Mouse (Mus musculus): Measurements from ENCODE around the gene Nqo1.

The Nqo1 gene

DNA sequence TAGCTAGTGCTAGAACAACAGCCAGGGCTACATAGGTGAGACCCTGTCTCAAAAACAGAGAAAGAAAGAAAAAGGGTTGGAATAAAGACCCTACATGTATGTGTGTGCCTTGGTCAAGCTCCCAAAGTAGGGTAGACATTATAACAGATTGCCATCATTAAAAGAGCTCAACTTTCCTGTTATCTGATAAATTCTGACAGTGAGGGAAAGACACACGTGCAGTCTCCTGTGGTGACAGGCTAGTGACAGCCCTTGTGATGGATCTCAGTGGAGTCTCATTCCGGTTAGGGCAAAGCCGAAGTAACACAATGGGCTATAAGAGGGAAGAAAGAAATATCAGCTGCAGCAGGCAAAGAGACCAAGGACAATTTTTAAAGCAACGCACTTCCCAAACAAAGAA lies 1.1 kb upstream of the Nqo1 start:
- DNase-seq: no peak

DNA sequence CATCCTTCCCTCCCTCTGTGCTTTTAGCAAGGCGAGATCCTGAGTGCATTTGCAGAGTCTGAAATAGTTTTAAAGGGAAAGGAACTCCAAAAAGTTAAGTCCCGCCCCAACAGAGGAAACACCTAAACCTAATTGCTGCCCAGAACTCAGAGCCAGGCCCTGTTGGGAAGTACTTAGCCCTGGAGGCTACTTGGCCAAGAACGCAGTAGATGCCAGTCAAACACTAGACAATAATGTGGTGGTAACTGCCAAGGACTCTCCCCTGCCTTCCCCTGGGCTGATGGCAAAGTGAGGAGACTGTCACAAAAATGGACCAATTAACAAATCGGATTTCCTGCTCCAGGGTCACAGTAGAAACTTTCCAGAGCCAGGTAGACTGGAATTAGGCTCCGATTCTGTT lies 1.1 kb downstream of the Nqo1 start:
- no peak for DNase-seq

DNA sequence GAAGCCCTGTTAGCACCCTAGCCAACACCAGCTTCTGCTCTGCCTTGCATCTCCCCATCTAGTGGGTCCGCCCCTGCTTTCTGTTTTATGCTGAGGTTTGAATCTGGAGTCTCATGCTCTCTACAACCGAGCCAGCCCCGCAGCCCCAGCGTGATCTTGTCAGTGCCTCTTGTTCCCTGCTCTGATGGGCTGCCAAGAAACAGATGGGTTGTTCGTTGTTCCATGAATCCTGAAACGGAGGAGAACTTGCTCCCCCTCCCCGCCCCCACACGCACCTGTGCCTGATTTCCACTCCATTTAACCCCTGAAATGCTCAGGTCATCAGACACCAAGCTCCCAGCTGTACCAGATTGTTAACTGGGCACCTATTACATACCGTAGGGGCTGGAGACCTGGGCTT lies 3.5 kb downstream of the Nqo1 start:
- no peak for DNase-seq

DNA sequence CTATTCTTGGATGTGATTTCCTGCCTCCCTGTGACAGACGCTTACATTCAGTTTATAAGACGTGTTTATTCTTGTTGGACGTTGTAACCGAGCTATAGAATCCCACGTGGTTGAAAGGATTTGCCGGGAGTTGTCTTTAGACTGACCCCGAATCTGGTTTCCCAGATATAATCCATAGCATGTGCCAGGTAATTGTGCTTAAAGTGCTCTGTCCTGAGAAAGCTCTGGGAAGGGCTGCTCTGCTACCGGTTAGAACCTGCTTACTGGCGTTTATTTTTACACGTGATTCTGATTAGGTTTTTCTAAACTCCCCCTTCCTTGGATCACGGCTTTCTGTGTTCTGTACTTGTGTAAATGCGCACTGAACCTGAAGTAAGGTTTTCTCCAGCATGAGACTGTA lies 5.3 kb downstream of the Nqo1 start:
- no peak for DNase-seq

DNA sequence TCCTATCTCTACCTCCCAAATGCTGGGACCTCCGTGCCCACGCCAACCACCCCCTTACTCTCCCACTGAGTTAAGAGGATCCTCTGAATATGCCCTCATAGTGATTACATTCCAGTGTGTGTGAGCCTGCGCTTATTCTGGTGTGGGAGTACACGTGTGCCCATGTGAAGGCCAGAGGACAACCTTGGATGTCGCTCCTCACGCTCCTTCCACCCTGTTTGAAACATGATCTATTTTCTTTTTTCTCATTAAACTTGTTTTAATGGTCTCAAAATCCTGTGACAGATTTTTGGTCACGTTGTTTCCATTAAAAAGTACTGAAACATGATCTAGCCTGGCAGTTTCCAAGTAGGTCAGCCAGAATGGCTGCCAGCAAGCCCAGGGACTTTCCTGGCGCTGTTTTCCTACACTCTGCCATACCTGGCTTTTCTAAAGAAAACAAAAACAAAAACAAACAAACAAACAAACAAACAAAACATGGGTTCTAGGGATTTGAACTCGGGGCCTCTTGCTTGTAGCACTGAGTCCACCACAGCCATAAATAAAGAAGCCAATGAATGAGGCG lies 6.8 kb downstream of the Nqo1 start:
- DNase-seq: no peak

DNA sequence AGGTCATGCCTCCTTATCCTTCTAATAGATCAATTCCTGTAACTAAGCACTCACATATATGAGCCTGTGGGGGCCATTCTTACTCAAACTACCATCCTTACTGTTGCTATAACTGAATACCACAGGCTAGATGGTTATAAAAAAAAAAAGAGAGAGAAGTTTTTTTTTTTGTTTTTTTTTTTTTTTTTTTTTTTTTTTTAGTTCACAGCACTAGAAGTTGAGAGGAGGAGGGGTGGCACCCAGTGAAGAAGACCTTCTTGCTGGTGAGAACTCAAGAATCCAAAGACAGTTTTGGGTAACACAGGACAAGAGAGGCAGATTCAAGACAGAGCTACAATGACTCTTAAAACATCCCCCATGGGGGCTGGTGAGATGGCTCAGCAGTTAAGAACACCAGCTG lies 7.6 kb downstream of the Nqo1 start:
- DNase-seq: no peak

DNA sequence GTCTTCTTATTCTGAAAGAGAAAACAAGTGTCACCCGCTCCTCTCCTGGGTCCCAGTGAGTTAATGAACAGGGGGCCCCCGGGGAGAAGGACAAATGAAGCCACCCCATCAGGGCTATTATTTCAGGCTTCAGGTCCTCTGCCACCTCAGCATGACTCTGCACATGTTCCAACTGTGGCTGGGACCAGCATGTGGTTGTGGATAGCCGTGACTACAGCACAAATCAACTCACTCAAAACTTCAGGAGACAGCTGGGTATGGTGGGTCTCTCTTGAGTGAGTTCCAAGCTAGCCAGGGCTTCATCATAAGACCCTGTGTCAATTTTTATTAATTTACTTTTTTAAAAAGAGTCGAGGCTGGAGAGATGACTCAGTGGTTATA lies 11.9 kb downstream of the Nqo1 start:
- DNase-seq: no peak

DNA sequence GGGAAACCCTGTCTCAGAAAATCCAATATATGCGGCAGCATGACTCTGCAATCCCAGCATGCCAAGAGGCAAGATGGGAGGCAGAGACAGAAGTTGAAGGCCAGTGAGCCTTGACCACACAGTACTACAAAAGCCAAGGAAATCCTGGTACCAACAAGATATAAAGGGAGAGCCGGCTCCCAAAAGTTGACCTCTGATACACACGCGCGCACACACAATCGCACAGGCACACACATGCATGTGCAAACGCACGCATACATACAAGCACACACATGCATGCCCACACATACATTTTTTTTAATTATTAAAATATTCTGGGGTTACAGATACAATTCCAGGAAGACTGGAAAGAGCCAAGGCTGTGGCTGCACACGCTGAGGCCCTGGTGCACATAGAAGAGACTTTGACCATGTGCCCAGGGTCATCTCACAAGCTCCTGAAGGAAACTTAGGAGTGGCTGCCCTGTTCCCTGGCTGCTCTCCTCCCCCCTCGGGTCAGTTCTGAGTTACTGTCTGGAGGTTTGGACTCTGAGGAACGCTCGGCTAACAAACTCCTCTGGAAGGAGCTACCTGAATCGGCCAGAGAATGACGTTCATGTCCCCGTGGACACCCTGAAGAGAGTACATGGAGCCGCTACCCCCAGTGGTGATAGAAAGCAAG lies 12.4 kb downstream of the Nqo1 start:
- DNase-seq: no peak

DNA sequence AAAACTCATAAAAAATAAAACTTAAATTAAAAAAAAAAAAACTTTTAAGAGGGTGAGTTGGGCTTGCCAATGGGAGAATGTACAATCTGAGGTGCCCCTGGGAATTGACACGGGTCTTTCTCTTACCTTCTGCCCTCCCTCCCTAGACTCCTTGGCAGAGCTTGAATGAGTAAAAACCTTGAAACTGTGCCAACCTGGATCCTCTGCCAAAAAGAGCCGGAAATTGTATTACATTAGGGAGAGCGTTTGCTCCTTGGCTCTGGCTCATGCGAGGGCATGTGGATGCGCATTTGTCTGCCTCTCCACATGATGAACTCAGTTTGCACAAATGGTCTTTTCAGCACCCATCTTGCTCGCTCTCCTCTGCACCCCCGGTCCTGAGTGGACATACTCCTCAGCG lies 13.4 kb downstream of the Nqo1 start:
- DNase-seq: no peak

DNA sequence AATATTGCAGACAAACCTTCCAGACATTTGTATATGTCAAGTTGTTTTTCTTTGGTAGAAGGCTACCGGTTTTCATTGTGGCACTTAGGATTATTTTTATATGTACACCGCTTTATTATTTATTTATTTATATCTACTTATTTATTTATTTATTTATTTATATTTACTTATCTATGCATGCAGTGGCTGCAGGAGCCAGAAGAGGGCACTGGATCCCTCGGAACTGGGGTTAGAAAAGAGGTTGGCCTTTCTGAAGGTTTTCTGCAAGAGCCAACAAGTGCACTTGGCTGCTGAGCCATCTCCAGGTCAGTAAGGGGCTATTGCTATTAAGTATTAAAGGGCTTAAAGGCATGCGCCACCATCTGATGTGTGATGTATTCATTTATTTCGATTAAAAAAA lies 15.1 kb downstream of the Nqo1 start:
- peak; percentile 12 to 31 for DNase-seq

DNA sequence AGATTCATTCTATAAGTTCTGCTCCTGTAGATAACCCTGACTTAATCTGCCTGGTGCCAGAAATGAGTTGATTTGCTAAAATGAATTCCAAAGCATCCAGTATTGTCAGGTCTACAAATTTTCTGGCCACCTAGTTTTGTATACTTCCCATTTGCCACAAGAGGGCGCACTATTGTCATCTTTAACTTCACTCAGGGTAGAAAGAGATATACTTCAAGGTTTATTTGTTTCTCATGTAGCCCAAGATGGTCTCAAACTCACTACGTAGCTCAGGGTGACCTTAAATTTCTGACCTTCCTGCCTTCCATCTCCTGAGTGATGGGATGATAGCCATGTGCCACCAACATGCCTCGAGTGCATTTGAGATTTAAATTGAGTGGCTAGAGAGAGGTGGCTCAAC lies 16.4 kb downstream of the Nqo1 start:
- DNase-seq: peak; percentile 21 to 27

DNA sequence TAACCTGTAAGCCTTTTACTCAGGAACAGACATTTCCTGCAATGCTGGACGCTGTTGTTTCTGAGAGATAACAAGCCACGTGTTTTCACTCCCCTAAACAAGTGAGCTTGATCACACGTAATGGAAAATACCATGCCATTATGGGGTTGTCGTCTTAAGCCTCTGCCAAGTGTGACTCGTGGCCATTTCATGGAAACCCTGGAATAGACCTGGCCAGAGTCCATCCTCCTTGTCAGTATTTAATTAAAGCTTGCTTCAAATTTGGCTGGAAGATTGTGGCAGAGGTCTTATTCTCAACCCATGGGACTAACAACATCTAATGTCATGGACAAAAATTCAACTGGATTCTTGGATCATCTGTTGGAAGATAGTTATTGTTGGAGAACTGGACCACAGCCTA lies 16.8 kb downstream of the Nqo1 start:
- no peak for DNase-seq

DNA sequence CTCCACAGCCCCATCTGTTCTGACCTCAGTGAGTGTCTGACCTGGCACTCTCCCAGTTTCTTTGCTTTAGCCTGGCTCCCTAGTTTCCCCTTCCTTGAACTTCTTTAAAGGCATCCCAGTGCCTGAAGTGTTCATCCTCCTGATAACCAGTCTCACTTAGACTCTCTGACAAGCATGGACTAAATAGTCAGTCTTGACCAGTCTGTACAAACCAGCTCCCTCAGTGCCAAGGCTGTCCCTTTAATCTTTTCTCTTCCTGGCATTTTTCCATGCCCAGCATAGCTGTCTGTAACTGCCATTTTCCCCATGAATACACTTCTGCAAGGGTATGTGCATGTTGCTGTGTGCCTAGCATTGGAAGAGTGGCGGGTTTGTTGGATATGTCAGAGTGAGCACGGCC lies 17.9 kb downstream of the Nqo1 start:
- no peak for DNase-seq

DNA sequence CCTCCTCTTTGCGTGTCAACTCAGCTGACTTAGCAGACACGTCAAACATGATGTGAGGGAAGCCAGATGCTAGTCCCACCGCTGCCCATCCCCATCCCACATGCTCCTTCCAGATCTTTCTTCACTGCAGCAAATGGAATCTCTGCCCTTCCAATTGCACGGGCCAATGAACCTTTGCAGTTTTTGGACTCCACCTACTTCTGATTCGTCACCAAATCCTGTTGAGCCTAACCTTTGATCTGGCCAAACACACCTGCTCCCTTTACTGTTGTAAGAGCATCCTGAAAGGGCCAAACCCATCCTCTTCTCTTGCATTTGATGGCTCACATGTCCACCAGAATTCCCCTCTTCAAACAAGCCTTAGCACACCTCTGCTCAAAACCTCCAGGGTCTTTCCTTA lies 18.4 kb downstream of the Nqo1 start:
- no peak for DNase-seq

DNA sequence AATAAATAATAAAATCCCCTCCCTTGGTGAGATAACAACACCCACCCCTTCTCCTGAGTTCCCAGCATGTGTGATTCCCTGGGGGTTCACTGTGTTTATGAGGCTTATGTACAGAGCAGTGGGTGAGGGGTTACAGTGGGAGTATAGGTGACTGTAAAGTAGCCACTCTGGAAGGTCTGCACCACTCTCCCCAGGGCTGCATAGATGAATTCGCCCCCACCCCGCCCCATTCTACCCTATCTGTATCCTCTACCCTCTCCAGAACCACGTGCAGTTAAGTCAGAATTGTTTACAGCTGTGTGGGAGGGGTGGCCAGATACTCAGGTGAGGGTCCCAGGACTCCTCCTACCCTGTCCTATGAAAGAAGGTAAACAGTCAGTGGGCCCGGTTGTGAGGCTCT lies 20.1 kb downstream of the Nqo1 start:
- DNase-seq: no peak

DNA sequence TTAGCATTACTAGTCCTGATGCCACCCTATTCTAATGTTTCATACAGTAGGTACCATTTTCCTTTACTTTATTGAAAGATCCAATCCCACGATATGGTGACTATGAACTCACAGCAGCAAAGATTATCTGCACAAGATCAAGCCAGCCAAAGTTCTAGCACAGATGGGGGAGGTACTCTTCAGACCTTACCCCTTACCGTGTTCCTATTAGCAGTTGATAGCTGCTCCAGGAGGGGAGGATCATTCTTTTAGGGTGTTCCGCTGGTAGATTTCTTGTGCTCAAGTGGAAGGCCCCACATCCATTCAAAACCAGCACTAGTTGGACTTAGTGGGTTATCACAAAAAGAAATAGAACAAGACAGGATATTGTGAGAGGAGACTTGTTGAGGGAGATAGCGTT lies 21.3 kb downstream of the Nqo1 start:
- DNase-seq: no peak

DNA sequence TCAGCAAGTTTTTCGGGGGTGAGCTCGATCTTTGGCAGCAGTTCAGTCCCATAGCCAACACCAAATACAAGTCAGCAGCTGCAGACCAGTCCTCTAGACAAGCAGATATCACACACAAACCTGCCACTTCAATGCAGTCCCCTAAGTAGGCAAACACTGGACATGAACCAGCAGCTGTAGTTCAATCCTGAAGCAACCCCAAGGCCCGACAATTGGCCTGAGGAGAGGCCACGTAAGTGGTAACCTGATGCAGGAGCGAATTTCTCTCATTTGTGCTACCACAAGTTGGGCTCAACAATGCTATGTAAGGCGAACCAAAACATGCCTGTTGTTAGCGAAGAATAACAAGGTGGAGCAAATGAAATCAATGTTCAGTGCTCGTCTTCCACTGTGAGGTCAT lies 22.3 kb downstream of the Nqo1 start:
- no peak for DNase-seq

DNA sequence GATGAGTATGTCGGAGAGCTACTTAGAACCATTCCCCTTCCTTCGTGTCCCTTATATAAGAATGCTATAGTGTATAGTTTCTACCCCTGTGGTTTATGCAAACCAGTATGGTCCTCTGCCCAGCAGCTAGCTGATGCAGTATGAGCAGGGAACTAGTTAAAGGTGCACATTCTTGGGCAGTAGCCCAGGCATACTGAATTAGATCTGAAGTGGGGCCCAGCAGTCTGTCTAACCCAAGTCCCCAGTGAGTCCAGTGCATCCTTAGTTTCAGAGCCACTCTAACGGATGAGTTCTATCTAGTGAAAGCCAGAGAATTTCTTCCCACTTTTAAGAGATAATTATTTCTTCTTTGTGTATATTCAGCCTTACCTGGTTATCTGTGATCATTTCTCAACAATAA lies 25.7 kb downstream of the Nqo1 start:
- DNase-seq: no peak

DNA sequence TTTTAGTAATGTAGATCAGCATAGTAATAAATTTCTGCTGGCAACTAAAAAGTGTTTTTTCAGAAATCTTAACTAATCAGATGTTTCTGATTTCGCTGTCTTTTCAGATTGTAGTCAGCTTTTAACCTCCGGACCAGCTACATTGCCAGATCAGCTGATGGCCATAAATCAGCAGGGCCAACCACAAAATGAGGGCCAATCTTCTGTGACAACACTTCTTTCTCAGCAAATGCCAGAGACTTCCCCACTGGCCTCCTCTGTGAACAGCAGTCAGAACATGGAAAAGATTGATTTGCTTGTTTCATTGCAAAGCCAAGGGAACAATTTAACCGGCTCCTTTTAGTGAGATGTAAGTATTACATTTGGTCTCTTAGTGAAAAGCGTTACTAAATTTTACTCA lies 32.7 kb downstream of the Nqo1 start:
- DNase-seq: no peak
